Mouse (Mus musculus): ENCODE data around the gene AY074887. TPM values are rescaled to one million over a fixed set of nuclear protein-coding genes. Genes with fewer than 3 reads are reported as not detected.
A peak's percentile ranks its signal among the peaks of the same experiment; 100 is the strongest.

The AY074887 gene
- polyA plus RNA-seq, 1 experiment from 2014 or later, result 0.62 TPM

DNA sequence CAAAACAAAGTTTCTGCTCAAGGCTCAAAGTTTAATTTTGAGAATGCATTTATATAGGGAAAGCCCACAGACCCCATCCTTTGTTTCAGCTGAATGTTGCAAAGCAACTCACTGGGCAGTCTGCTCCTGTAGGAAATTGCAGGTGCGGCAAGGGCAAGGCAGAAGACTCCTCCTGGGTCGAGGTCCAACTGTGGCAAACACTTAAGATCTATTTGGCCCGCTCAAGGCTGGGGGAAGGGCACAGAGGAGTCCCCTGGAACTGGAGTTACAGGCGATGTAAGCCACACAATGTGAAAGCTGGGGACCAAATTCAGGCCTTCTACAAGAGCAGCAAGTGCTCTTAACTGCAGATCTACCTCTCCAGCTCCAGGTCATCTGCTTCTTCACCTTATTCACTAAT is 30.9 kb downstream of the AY074887 start:
- Histone ChIP-seq H3K4me3 (ENCODE audit: low read length) (no peak overlapping the region), H3K36me3 (ENCODE audit: control insufficient read depth, insufficient read depth, low read length) (peaks cover 5% of the 10 kb centered on the region; the same call in 1 of the 2 replicates), H3K9me3 (ENCODE audit: control insufficient read depth, low read length) (0 out of 2 replicates have a peak, but pooled peaks cover 2% of the 10 kb centered on the region), H3K9ac (ENCODE audit: low read length) (no peak overlapping the region), H3K27me3 (ENCODE audit: control insufficient read depth, insufficient read depth, low read depth, low read length) (no peaks in the 10 kb centered on the region), H3K4me1 (replicated peaks; ENCODE audit: control insufficient read depth, insufficient read depth, low read length) (peaks cover 11% of the 10 kb centered on the region), H3K27ac (ENCODE audit: low read length) (no peak overlapping the region), H3K4me2 (ENCODE audit: low read depth, low read length) (no peak overlapping the region)
- WGBS, result 50% methylated on average over 4 of the region's 4 CpGs
- no peak for ATAC-seq (ENCODE audit: low read depth)

DNA sequence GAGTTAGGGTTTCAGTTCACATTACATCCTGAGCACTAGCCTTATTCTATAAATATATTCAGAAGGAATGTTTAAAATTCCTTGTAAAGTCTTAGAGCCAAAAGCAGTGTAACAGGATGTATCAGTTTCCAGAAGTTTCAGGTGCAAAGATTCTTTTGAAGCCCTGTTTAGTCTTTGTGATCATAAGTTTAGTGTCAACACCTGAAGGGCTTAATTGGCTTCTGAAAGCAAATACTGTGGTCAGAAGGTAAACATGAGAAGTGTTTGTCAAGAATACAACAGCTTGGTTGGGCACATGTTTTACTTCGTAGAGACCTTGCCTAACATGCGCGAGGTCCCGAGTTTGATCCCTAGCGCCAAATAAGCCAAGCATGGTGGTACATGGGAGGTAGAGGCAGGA is 32.0 kb downstream of the AY074887 start:
- Histone ChIP-seq H3K27me3 (ENCODE audit: control insufficient read depth, insufficient read depth, low read depth, low read length) (no peaks in the 10 kb centered on the region), H3K27ac (ENCODE audit: low read length) (no peak overlapping the region), H3K9me3 (ENCODE audit: control insufficient read depth, low read length) (0 out of 2 replicates have a peak, but pooled peaks cover 2% of the 10 kb centered on the region), H3K36me3 (ENCODE audit: control insufficient read depth, insufficient read depth, low read length) (peaks cover 5% of the 10 kb centered on the region; the same call in 1 of the 2 replicates), H3K9ac (ENCODE audit: low read length) (no peak overlapping the region), H3K4me3 (ENCODE audit: low read length) (no peak overlapping the region), H3K4me1 (replicated peaks; ENCODE audit: control insufficient read depth, insufficient read depth, low read length) (peaks cover 11% of the 10 kb centered on the region), H3K4me2 (ENCODE audit: low read depth, low read length) (no peak overlapping the region)
- ATAC-seq (ENCODE audit: low read depth), result no peak
- 67% methylated on average over 5 of the region's 5 CpGs for WGBS

DNA sequence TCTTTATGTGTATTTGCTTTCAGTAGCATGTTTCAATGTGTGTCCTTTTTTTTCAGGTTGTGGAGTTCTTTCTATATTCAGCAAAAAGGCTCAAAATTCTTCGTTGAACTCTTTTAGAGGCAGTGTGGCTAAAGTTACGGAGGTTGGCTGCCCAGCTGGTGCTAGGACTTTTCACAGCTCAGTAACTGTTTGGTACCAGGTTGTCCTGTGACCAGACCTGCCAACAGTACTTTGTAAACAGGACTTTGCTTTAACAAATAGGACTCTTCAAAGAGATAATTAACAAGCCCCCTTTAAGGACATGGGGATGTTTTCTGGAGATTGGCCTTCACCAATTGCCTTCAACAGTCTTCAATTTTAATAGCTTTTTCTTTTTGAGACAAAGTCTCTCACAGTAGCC is 32.6 kb downstream of the AY074887 start:
- Histone ChIP-seq H3K4me2 (ENCODE audit: low read depth, low read length) (peak overlapping the region; percentile 87), H3K9ac (ENCODE audit: low read length) (peak overlapping the region; percentile 35; the same call in 1 of the 2 replicates), H3K27me3 (ENCODE audit: control insufficient read depth, insufficient read depth, low read depth, low read length) (no peaks in the 10 kb centered on the region), H3K4me3 (ENCODE audit: low read length) (no peak overlapping the region), H3K4me1 (replicated peaks; ENCODE audit: control insufficient read depth, insufficient read depth, low read length) (peaks cover 11% of the 10 kb centered on the region), H3K27ac (ENCODE audit: low read length) (no peak overlapping the region), H3K36me3 (ENCODE audit: control insufficient read depth, insufficient read depth, low read length) (peaks cover 5% of the 10 kb centered on the region; the same call in 1 of the 2 replicates), H3K9me3 (ENCODE audit: control insufficient read depth, low read length) (0 out of 2 replicates have a peak, but pooled peaks cover 2% of the 10 kb centered on the region)
- 52% methylated on average over 2 of the region's 2 CpGs for WGBS
- no peak for ATAC-seq (ENCODE audit: low read depth)

DNA sequence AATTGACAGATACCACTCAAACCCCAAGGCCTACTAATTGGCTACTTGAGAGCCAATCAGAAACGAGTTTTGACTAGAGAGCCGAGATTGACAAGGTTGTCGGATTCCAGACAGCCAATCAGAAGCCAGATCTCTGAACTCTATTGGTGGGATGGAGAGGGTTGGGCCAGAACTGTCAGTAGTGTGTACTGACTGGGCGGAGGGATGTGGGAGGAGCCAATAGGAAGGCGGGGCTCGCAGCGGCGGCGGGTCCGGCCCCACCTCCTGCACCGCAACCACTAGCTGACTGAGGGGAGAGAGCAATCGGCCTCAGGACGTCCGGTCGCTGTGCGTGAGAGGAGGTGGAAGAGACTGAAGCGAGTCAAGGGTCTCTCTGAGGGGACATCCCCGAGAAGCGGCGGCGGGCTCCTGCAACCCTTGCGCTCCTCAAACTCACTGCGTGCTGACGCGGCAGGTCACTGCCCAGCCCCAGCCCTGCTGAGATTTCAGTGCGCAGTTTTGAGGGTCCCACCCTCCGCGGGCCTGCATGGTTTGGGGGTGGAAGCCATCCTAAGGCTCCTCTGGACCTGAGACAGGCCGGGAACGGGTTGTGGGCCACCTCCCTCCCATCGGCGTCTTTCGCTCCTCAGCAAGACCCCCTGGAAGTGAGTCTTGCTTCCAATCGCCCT is 33.7 kb downstream of the AY074887 start, which contains the start of gene Hykk:
TSS of gene Hykk (plus strand) at position 274 of the 668 bp plus-strand sequence.
- whole genome bisulfite sequencing, result 0% methylated on average over 33 of the region's 34 CpGs
- no peaks in the 10 kb centered on the region for H3K36me3 ChIP-seq (ENCODE audit: control insufficient read depth, insufficient read depth, low read length)

DNA sequence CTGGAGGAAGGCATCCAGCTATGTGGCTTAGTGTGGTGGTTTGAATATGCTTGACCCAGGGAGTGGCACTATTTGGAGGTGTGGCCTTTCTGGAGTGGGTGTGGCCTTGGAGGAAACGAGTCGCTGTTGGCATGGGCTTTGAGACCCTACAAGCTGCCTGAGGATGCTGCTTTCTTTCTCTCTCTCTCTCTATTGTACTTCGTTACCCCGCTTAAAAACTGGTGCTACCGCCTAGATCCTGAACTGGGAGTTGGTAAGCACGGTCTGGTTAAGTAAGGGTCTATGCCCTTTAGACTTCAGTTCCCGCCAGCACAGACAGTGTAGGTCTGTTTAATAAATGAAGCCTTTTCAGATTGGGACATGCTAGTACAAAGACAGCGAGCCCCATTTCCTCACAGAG is 34.4 kb downstream of the AY074887 start:
- peaks cover 11% of the 10 kb centered on the region for H3K4me1 ChIP-seq (replicated peaks; ENCODE audit: control insufficient read depth, insufficient read depth, low read length)
- no peak overlapping the region for H3K9ac ChIP-seq (ENCODE audit: low read length)
- peak overlapping the region; percentile 87 for H3K4me2 ChIP-seq (ENCODE audit: low read depth, low read length)
- peaks cover 4% of the 10 kb centered on the region for H3K36me3 ChIP-seq (ENCODE audit: control insufficient read depth, insufficient read depth, low read length)
- 66% methylated on average over 8 of the region's 8 CpGs for WGBS
- H3K27me3 ChIP-seq (ENCODE audit: control insufficient read depth, insufficient read depth, low read depth, low read length), result no peaks in the 10 kb centered on the region
- no peak overlapping the region for H3K27ac ChIP-seq (ENCODE audit: low read length)
- ATAC-seq (ENCODE audit: low read depth), result no peak
- 0 out of 2 replicates have a peak, but pooled peaks cover 2% of the 10 kb centered on the region for H3K9me3 ChIP-seq (ENCODE audit: control insufficient read depth, low read length)
- peak overlapping the region; percentile 75; the same call in 1 of the 2 replicates for H3K4me3 ChIP-seq (ENCODE audit: low read length)

More for the DNA sequence above, 33.7 kb downstream of the AY074887 start, which contains the start of gene Hykk:
- Histone ChIP-seq H3K27ac (ENCODE audit: low read length) (peak within 1 kb of the TSS; percentile 23), H3K4me2 (ENCODE audit: low read depth, low read length) (peak within 1 kb of the TSS; percentile 87), H3K9ac (ENCODE audit: low read length) (peak within 1 kb of the TSS; percentile 74), H3K4me1 (replicated peaks; ENCODE audit: control insufficient read depth, insufficient read depth, low read length) (peaks cover 11% of the 10 kb centered on the region), H3K4me3 (ENCODE audit: low read length) (peak within 1 kb of the TSS; percentile 75), H3K27me3 (ENCODE audit: control insufficient read depth, insufficient read depth, low read depth, low read length) (no peaks in the 10 kb centered on the region), H3K9me3 (ENCODE audit: control insufficient read depth, low read length) (0 out of 2 replicates have a peak, but pooled peaks cover 2% of the 10 kb centered on the region)
- peak; percentile 99 for ATAC-seq (ENCODE audit: low read depth)

DNA sequence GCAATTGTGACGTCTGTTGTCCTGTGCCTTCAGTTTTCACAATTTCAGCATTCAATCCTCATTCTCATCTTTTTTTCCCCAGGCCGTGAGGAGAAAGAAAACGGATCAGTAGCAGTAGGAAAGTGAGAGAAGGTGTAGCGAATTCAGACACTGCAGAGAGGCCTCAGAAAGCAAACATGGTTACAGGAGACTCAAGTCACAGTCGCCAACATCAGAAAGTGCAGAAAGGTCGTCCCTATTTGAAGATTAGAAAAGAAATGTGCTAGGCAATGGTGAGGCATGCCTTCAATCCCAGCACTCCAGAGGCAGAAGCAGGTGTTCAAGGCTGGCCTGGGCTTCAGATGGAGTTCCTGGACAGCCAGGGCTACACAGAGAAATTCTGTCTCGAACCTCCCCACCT is 35.2 kb downstream of the AY074887 start:
- no peak overlapping the region for H3K4me2 ChIP-seq (ENCODE audit: low read depth, low read length)
- WGBS, result 58% methylated on average over 7 of the region's 7 CpGs
- peaks cover 4% of the 10 kb centered on the region for H3K36me3 ChIP-seq (ENCODE audit: control insufficient read depth, insufficient read depth, low read length)
- H3K27ac ChIP-seq (ENCODE audit: low read length), result no peak overlapping the region
- H3K27me3 ChIP-seq (ENCODE audit: control insufficient read depth, insufficient read depth, low read depth, low read length), result no peaks in the 10 kb centered on the region
- no peak overlapping the region for H3K9ac ChIP-seq (ENCODE audit: low read length)
- H3K4me1 ChIP-seq (replicated peaks; ENCODE audit: control insufficient read depth, insufficient read depth, low read length), result peaks cover 11% of the 10 kb centered on the region
- no peak overlapping the region for H3K4me3 ChIP-seq (ENCODE audit: low read length)
- 0 out of 2 replicates have a peak, but pooled peaks cover 2% of the 10 kb centered on the region for H3K9me3 ChIP-seq (ENCODE audit: control insufficient read depth, low read length)
- ATAC-seq (ENCODE audit: low read depth), result no peak

DNA sequence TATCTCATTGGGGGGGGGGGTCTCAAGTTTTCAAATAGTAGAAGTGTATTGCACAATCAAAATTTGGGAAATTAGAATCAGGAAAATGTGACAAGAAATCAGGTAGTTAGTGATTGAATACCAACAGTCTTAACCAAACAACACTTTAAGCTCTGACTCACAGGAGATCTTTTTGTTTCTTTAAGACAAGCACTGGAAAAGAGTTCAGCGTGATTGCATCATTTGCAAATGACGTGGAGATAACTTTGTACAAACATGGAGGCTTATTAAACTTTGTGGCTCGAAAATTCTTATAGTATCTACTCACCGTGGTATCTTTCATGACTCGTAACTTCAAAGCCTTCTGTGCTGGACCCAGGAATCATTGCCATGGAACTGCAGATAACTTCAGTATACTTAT is 41.4 kb downstream of the AY074887 start:
- Histone ChIP-seq H3K27me3 (ENCODE audit: control insufficient read depth, insufficient read depth, low read depth, low read length) (no peaks in the 10 kb centered on the region), H3K4me2 (ENCODE audit: low read depth, low read length) (no peak overlapping the region), H3K36me3 (ENCODE audit: control insufficient read depth, insufficient read depth, low read length) (peaks cover 23% of the 10 kb centered on the region), H3K27ac (ENCODE audit: low read length) (no peak overlapping the region), H3K4me1 (replicated peaks; ENCODE audit: control insufficient read depth, insufficient read depth, low read length) (no peaks in the 10 kb centered on the region), H3K9ac (ENCODE audit: low read length) (no peak overlapping the region), H3K9me3 (ENCODE audit: control insufficient read depth, low read length) (no peaks in the 10 kb centered on the region), H3K4me3 (ENCODE audit: low read length) (no peak overlapping the region)
- WGBS, result 68% methylated on average over 5 of the region's 5 CpGs
- ATAC-seq (ENCODE audit: low read depth), result no peak

Other genes with a start within 250 kb of the AY074887 start
- gene Wdr61, start 216.5 kb downstream of the AY074887 start, polyA plus RNA-seq (2015; fragmentation: Nextera tagmentation; extraction: Ambion mirVana), result 139 and 146 TPM in 2 replicates
- gene Crabp1, start 186.2 kb downstream of the AY074887 start, polyA plus RNA-seq (2015; fragmentation: Nextera tagmentation; extraction: Ambion mirVana), result 14.9 and 15.4 TPM in 2 replicates
- gene Ireb2, start 87.2 kb downstream of the AY074887 start, polyA plus RNA-seq (2015; fragmentation: Nextera tagmentation; extraction: Ambion mirVana), result 29.7 and 32.1 TPM in 2 replicates
- gene Hykk, start 33.7 kb downstream of the AY074887 start, polyA plus RNA-seq (2015; fragmentation: Nextera tagmentation; extraction: Ambion mirVana), result 4.2 and 4.7 TPM in 2 replicates
- gene Psma4, start 208 bp downstream of the AY074887 start, polyA plus RNA-seq (2015; fragmentation: Nextera tagmentation; extraction: Ambion mirVana), result 253 and 254 TPM in 2 replicates
- gene Chrna5, start 29.9 kb upstream of the AY074887 start, polyA plus RNA-seq (2015; fragmentation: Nextera tagmentation; extraction: Ambion mirVana), result 0.14 TPM in 1 of 2 replicates, not detected in the other
- 0.41 and 0.99 TPM in 2 replicates for gene Chrna3, start 75.6 kb upstream of the AY074887 start, polyA plus RNA-seq (2015; fragmentation: Nextera tagmentation; extraction: Ambion mirVana)
- 0.31 and 0.35 TPM in 2 replicates for gene Chrnb4, start 97.8 kb upstream of the AY074887 start, polyA plus RNA-seq (2015; fragmentation: Nextera tagmentation; extraction: Ambion mirVana)
- 15.3 and 18.6 TPM in 2 replicates for gene Ube2q2, start 197.9 kb upstream of the AY074887 start, polyA plus RNA-seq (2015; fragmentation: Nextera tagmentation; extraction: Ambion mirVana)